ENCODE assay signal across 21 mouse cellular contexts in the genomic region with DNA sequence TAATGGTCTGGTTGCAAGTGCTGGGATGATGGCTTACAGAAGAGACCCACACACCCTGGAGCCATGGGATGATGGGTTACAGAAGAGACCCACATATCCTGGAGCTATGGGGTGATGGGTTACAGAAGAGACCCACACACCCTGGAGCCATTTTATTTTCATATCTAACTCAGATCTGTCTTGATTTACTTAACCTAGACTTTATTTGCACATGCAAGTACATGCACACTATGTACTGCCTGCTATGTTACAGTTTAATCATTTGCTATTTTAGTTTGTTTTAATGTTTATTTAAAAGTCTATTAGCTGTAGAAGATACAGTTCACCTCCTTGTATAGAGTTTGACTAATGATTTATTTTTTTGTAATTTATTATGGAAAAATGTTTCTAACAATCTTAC. TPM values are rescaled to one million over a fixed set of nuclear protein-coding genes. Genes with fewer than 3 reads are reported as not detected.
A peak's percentile ranks its signal among the peaks of the same experiment; 100 is the strongest.
DNase-seq lines count a peak whose midpoint lies in the region; ATAC-seq and TF ChIP-seq lines count a peak whose summit lies in the region.
"Had no signal": no experiment of that assay in that cellular context is flagged by ENCODE, and none has a peak within 500 bp of the region (broad histone marks: within the 10 kb centered on the region; RNA-seq: fewer than 3 reads in every experiment).

No protein-coding gene starts in this region.

- peaks cover 40% of the 10 kb centered on the region for H3K4me1 ChIP-seq in liver, adult 2 months (ENCODE audit: control insufficient read depth, insufficient read depth, low read length)
- H3K4me1 ChIP-seq in liver, embryonic 16.5 days (ENCODE audit: control insufficient read depth, low read depth, low read length): peaks cover 10% of the 10 kb centered on the region
- peaks cover 31% of the 10 kb centered on the region for H3K4me1 ChIP-seq in liver, embryonic 12.5 days
- H3K4me1 ChIP-seq in liver, postnatal 0 days (ENCODE audit: insufficient read depth): peaks cover 16% of the 10 kb centered on the region
- peaks cover 11% of the 10 kb centered on the region for H3K4me1 ChIP-seq in liver, embryonic 11.5 days (replicated peaks; ENCODE audit: control insufficient read depth, insufficient read depth, low read length)

- H3K27ac ChIP-seq in liver, adult 2 months (replicated peaks; ENCODE audit: insufficient read depth, low read depth, low read length): peak overlapping the region; percentile 100
- no peak overlapping the region; the same call in 1 of the 2 replicates for H3K27ac ChIP-seq in liver, embryonic 16.5 days (ENCODE audit: low read length)
- no peak overlapping the region for H3K27ac ChIP-seq in liver, embryonic 12.5 days
- peak overlapping the region; percentile 50; the same call in 1 of the 2 replicates for H3K27ac ChIP-seq in liver, postnatal 0 days (ENCODE audit: low read depth)
- no peak overlapping the region for H3K27ac ChIP-seq in liver, embryonic 11.5 days (ENCODE audit: low read depth, low read length)

- no peak for TF ChIP-seq CTCF in liver, adult 2 months (IDR thresholded peaks at IDR 0.05; ENCODE audit: low read depth, low read length)
- no peak for TF ChIP-seq CTCF in liver, postnatal 0 days (IDR thresholded peaks at IDR 0.05; ENCODE audit: low read depth)

- TF ChIP-seq EP300 in liver, postnatal 0 days (IDR thresholded peaks at IDR 0.05; ENCODE audit: low read depth): 0 out of 2 replicates have a peak, but pooled peaks have one; percentile 24

- H3K36me3 ChIP-seq in liver, adult 2 months (ENCODE audit: control insufficient read depth, insufficient read depth, low read length): peaks cover 32% of the 10 kb centered on the region
- H3K36me3 ChIP-seq in liver, embryonic 16.5 days (ENCODE audit: control insufficient read depth, insufficient read depth): no peaks in the 10 kb centered on the region
- H3K36me3 ChIP-seq in liver, embryonic 12.5 days: peaks cover 13% of the 10 kb centered on the region
- H3K36me3 ChIP-seq in liver, postnatal 0 days (replicated peaks; ENCODE audit: insufficient read depth, low read length): peaks cover 3% of the 10 kb centered on the region; the same call in 1 of the 2 replicates
- H3K36me3 ChIP-seq in liver, embryonic 11.5 days (ENCODE audit: control insufficient read depth, insufficient read depth, low read length): no peaks in the 10 kb centered on the region; the same call in 1 of the 2 replicates

- DNase-seq in liver, adult 2 months (ENCODE audit: extremely low read depth, low read depth, low spot score): peak; percentile 92
- no peak for DNase-seq in liver
- no peak for DNase-seq in liver, postnatal 0 days
- no peak for DNase-seq in liver, embryonic 11.5 days (ENCODE audit: low spot score)
- DNase-seq: adrenal gland, adult 2 months; adrenal gland, adult 8-10 months; adrenal gland, postnatal 10 days; adrenal gland, postnatal 14 days; adrenal gland, postnatal 25 days; adrenal gland, postnatal 36 days; B cell, adult 2 months; cerebellum, adult 11 months; cerebellum, adult 11-12 months; cerebellum, adult 18-20 months had no signal

- no peak for TF ChIP-seq POLR2A in liver, adult 2 months (IDR thresholded peaks at IDR 0.05; ENCODE audit: extremely low read depth, insufficient read depth, low read length)

- peak overlapping the region; percentile 69 for H3K9ac ChIP-seq in liver, adult 2 months (ENCODE audit: low read depth, low read length)
- no peak overlapping the region for H3K9ac ChIP-seq in liver, embryonic 16.5 days (ENCODE audit: low read depth, low read length)
- H3K9ac ChIP-seq in liver, embryonic 12.5 days: no peak overlapping the region
- H3K9ac ChIP-seq in liver, postnatal 0 days (replicated peaks): no peak overlapping the region
- no peak overlapping the region for H3K9ac ChIP-seq in liver, embryonic 11.5 days (ENCODE audit: low read depth, low read length)

- no peaks in the 10 kb centered on the region for H3K9me3 ChIP-seq in liver, embryonic 16.5 days (replicated peaks; ENCODE audit: control insufficient read depth, low read length)
- no peaks in the 10 kb centered on the region for H3K9me3 ChIP-seq in liver, embryonic 12.5 days (replicated peaks)
- H3K9me3 ChIP-seq in liver, postnatal 0 days (ENCODE audit: low read length): no peaks in the 10 kb centered on the region
- no peaks in the 10 kb centered on the region for H3K9me3 ChIP-seq in liver, embryonic 11.5 days (ENCODE audit: control insufficient read depth, low read length)
- H3K9me3 ChIP-seq: G1E had no signal

- 0 out of 2 replicates have a peak, but pooled peaks have one; percentile 26 for ATAC-seq in liver, embryonic 16.5 days (ENCODE audit: low read depth)
- ATAC-seq in liver, embryonic 12.5 days: no peak
- ATAC-seq in liver, postnatal 0 days: peak; percentile 12; the same call in 1 of the 2 replicates
- no peak for ATAC-seq in liver, embryonic 11.5 days (replicated peaks; ENCODE audit: low FRiP score)
- ATAC-seq: activated CD4-positive, CD25-positive, alpha-beta regulatory T cell, adult 4 months; CD4-positive, CD25-positive, alpha-beta regulatory T cell, adult 4 months; Patski had no signal

- H3K4me3 ChIP-seq in liver, adult 2 months (ENCODE audit: insufficient read depth, low read depth, low read length): no peak overlapping the region
- no peak overlapping the region for H3K4me3 ChIP-seq in liver, embryonic 16.5 days (ENCODE audit: low read depth, low read length)
- no peak overlapping the region for H3K4me3 ChIP-seq in liver, embryonic 12.5 days
- H3K4me3 ChIP-seq in liver, postnatal 0 days (ENCODE audit: low read depth, low read length): no peak overlapping the region
- H3K4me3 ChIP-seq in liver, embryonic 11.5 days (ENCODE audit: low read depth, low read length): no peak overlapping the region

- H3K79me2 ChIP-seq in liver, adult 2 months (ENCODE audit: control insufficient read depth, insufficient read depth, low read length): peaks cover 7% of the 10 kb centered on the region; the same call in 1 of the 2 replicates

- no peaks in the 10 kb centered on the region for H3K27me3 ChIP-seq in liver, adult 2 months (ENCODE audit: control insufficient read depth, insufficient read depth, low read length)
- no peaks in the 10 kb centered on the region for H3K27me3 ChIP-seq in liver, embryonic 16.5 days (ENCODE audit: control insufficient read depth, insufficient read depth, low read depth, low read length)
- no peaks in the 10 kb centered on the region for H3K27me3 ChIP-seq in liver, embryonic 12.5 days (replicated peaks)
- no peaks in the 10 kb centered on the region for H3K27me3 ChIP-seq in liver, postnatal 0 days (ENCODE audit: insufficient read depth, low read length)
- H3K27me3 ChIP-seq in liver, embryonic 11.5 days (replicated peaks; ENCODE audit: control insufficient read depth, insufficient read depth, low read length): no peaks in the 10 kb centered on the region
- H3K27me3 ChIP-seq: CH12.LX, Patski had no signal

- no peak overlapping the region for H3K4me2 ChIP-seq in liver, embryonic 16.5 days (ENCODE audit: low read depth, low read length)
- no peak overlapping the region for H3K4me2 ChIP-seq in liver, embryonic 12.5 days
- H3K4me2 ChIP-seq in liver, postnatal 0 days (ENCODE audit: low read depth, low read length): no peak overlapping the region
- H3K4me2 ChIP-seq in liver, embryonic 11.5 days: no peak overlapping the region

RNA-seq across cellular contexts. Expression of gene Adk, which starts 52.7 kb away (rescaled TPM):
- total RNA-seq in liver, adult 2 months (2014; rRNA removed): 877 and 924 TPM in 2 replicates
- 231 and 284 TPM in 2 replicates for polyA plus RNA-seq in liver, adult 2 months (2012; rRNA removed)
- 224 and 254 TPM in 2 replicates for polyA plus RNA-seq in liver, embryonic 16.5 days (2015; fragmentation: Nextera tagmentation; extraction: Ambion mirVana)
- polyA plus RNA-seq in liver, embryonic 12.5 days (2016; fragmentation: Nextera tagmentation; extraction: Ambion mirVana): 195 and 206 TPM in 2 replicates
- 467 and 475 TPM in 2 replicates for polyA plus RNA-seq in liver, postnatal 0 days (2015; fragmentation: Nextera tagmentation; extraction: Ambion mirVana)
- 253 and 276 TPM in 2 replicates for polyA plus RNA-seq in liver, embryonic 11.5 days (2014; fragmentation: Nextera tagmentation; extraction: Ambion mirVana)

RNA-seq across cellular contexts. Expression of gene Ap3m1, which starts 52.7 kb away (rescaled TPM):
- total RNA-seq in liver, adult 2 months (2014; rRNA removed): 126 and 143 TPM in 2 replicates
- polyA plus RNA-seq in liver, adult 2 months (2012; rRNA removed): 44.8 and 55.2 TPM in 2 replicates
- polyA plus RNA-seq in liver, embryonic 16.5 days (2015; fragmentation: Nextera tagmentation; extraction: Ambion mirVana): 31.6 and 33.4 TPM in 2 replicates
- 42.9 and 43.4 TPM in 2 replicates for polyA plus RNA-seq in liver, embryonic 12.5 days (2016; fragmentation: Nextera tagmentation; extraction: Ambion mirVana)
- polyA plus RNA-seq in liver, postnatal 0 days (2015; fragmentation: Nextera tagmentation; extraction: Ambion mirVana): 23.5 and 28.6 TPM in 2 replicates
- polyA plus RNA-seq in liver, embryonic 11.5 days (2014; fragmentation: Nextera tagmentation; extraction: Ambion mirVana): 55.7 and 75.0 TPM in 2 replicates

Comparison
In these comparisons a context has a peak if more than half of its experiments do, and no peak if none do; other contexts are left out.
1. H3K27ac ChIP-seq: peak in liver, adult 2 months (single experiment) and liver, postnatal 0 days (single experiment); none in liver, embryonic 16.5 days (single experiment), liver, embryonic 12.5 days (single experiment) and liver, embryonic 11.5 days (single experiment).
2. ATAC-seq: peak in liver, embryonic 16.5 days (single experiment) and liver, postnatal 0 days (single experiment); none in liver, embryonic 12.5 days (single experiment) and liver, embryonic 11.5 days (single experiment).